Mouse (Mus musculus): ENCODE results near the gene Ripor2. TPM values are rescaled to one million over a fixed set of nuclear protein-coding genes. Genes with fewer than 3 reads are reported as not detected.

Gene Ripor2
- total and polyA plus RNA-seq, 3 experiments, result 8.6 to 10.9 (median 9.3) TPM

DNA sequence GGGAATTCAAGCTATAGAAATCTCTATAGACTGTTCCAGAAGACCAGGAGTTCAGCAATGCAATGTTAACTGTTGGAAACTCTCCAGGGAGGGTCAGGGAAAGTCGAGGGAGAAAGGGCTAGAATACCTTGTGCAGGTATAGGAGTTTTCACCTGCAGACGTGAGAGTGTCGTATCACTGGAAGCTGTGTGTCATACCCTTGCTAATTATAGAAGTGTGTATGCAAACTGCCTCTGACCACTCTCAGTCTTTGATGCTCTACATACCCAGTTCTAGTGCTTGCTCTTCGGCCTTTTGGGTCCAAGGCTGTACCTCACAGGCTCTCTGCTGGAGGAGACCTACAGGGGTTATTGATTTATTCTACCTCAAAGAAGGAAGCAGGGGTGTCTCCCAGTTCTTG, 46.2 kb downstream of the Ripor2 start:
- Histone ChIP-seq H3K4me3 (replicated peaks in 1 of 3; ENCODE audit: low read depth in 2 of 3, low read length in 2 of 3, poor library complexity in 1 of 3) (no peak overlapping the region), H3K27me3 (replicated peaks) (no peaks in the 10 kb centered on the region), H3K27ac (ENCODE audit: insufficient read depth, low read depth) (no peak overlapping the region), H3K4me2 (ENCODE audit: insufficient read depth, low read depth, poor library complexity, severe bottlenecking) (0 out of 2 replicates have a peak overlapping the region, but pooled peaks have one; percentile 14), H3K9me3 (replicated peaks; ENCODE audit: low read length) (no peaks in the 10 kb centered on the region), H3K79me2 (replicated peaks; ENCODE audit: control insufficient read depth, extremely low read depth, insufficient read depth, poor library complexity, severe bottlenecking) (no peaks in the 10 kb centered on the region), H3K36me3 (replicated peaks in 1 of 2; ENCODE audit: control insufficient read depth in 1 of 2, insufficient read depth in 1 of 2, low read length in 1 of 2) (peaks cover 0 to 28% of the 10 kb centered on the region in 2 experiments), H3K4me1 (ENCODE audit: control insufficient read depth in 1 of 2, insufficient read depth in 2 of 2) (peaks cover 19 to 57% of the 10 kb centered on the region in 2 experiments), H3K9ac (ENCODE audit: insufficient read depth, low read depth) (no peak overlapping the region)
- in situ Hi-C loops (cut with MboI; ENCODE audit: low pct_ligation_motif_present, low pct_unique_long_range_greater_than_20kb, low sequenced_read_pairs) (no loop called here), dilution Hi-C loops (cut with MboI; ENCODE audit: extremely low pct_ligation_motif_present, extremely low pct_unique_long_range_greater_than_20kb, low sequenced_read_pairs) (no loop called here)
- TF ChIP-seq IRF4 (IDR thresholded peaks at IDR 0.05; ENCODE audit: low read depth, low read length) (0 out of 2 replicates have a peak, but pooled peaks have one; percentile 10), ETS1 (conservative IDR thresholded peaks at IDR 0.05; ENCODE audit: low read depth, low read length) (peak; percentile 20; the same call in 1 of the 2 replicates), MAFK (IDR thresholded peaks at IDR 0.05; ENCODE audit: insufficient replicate concordance, low read length) (no peak), USF2 (conservative IDR thresholded peaks at IDR 0.05; ENCODE audit: low read depth, low read length) (no peak), ZC3H11A (IDR thresholded peaks at IDR 0.05; ENCODE audit: low read depth, low read length) (no peak), ZMIZ1 (IDR thresholded peaks at IDR 0.05; ENCODE audit: low read depth, low read length) (no peak), ELF1 (IDR thresholded peaks at IDR 0.05; ENCODE audit: low read depth, low read length) (no peak), NELFE (IDR thresholded peaks at IDR 0.05; ENCODE audit: low read depth, low read length) (no peak), JUN (IDR thresholded peaks at IDR 0.05; ENCODE audit: insufficient read depth, low read depth, low read length) (peak; percentile 66; the same call in 1 of the 2 replicates), BHLHE40 (IDR thresholded peaks at IDR 0.05; ENCODE audit: low read depth, low read length) (peak; percentile 69), GABPA (IDR thresholded peaks at IDR 0.05; ENCODE audit: insufficient replicate concordance, low read depth, low read length) (no peak), JUND (conservative IDR thresholded peaks at IDR 0.05; ENCODE audit: low read depth, low read length) (peak; percentile 60), KAT2A (IDR thresholded peaks at IDR 0.05; ENCODE audit: insufficient replicate concordance, low read length) (no peak), TCF12 (IDR thresholded peaks at IDR 0.05; ENCODE audit: low read depth, low read length) (no peak), MEF2A (IDR thresholded peaks at IDR 0.05; ENCODE audit: borderline replicate concordance, low read depth, low read length) (peak; percentile 91), MAX (IDR thresholded peaks at IDR 0.05; ENCODE audit: low read length) (no peak), EP300 (IDR thresholded peaks at IDR 0.05; ENCODE audit: low read length) (peak; percentile 56), CHD1 (IDR thresholded peaks at IDR 0.05; ENCODE audit: low read depth, low read length) (no peak), ZKSCAN1 (IDR thresholded peaks at IDR 0.05; ENCODE audit: borderline replicate concordance, low read depth, low read length) (no peak)
- no peak for DNase-seq (ENCODE audit: extremely low read depth)

DNA sequence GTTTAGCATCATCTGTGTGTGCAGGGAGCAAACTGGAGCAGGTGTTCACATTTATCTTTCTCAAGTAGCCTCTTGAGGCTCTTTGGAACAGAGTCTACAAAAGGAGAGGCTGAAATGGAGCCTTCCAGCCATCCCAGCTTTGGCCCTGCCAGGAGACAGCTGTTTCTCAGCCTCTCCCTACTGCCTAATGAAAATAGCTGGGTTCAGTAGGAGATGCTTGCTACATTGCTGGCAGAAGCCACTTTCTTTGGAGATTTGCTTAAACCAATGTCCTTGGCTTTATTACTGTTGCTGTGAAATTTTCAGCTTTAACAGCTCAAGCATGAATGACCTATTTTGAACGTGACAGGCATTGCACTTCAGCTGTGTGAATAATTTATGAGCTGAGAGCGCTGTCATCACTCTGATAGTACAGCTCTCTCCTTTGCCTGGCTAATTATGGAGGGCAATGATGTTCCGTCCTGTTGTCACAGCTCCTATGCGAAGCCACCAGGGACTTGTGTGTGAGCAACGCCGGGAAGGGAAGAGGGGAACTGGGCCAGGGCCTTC, 47.2 kb downstream of the Ripor2 start:
- in situ Hi-C loops (cut with MboI; ENCODE audit: low pct_ligation_motif_present, low pct_unique_long_range_greater_than_20kb, low sequenced_read_pairs), result no loop called here
- H3K4me2 ChIP-seq (ENCODE audit: insufficient read depth, low read depth, poor library complexity, severe bottlenecking), result no peak overlapping the region
- H3K27ac ChIP-seq (ENCODE audit: insufficient read depth, low read depth), result no peak overlapping the region
- H3K9ac ChIP-seq (ENCODE audit: insufficient read depth, low read depth), result no peak overlapping the region
- peaks cover 27 to 67% of the 10 kb centered on the region in 2 experiments for H3K4me1 ChIP-seq (ENCODE audit: control insufficient read depth in 1 of 2, insufficient read depth in 2 of 2)
- no peak overlapping the region for H3K4me3 ChIP-seq (replicated peaks in 1 of 3; ENCODE audit: low read depth in 2 of 3, low read length in 2 of 3, poor library complexity in 1 of 3)
- no peaks in the 10 kb centered on the region for H3K9me3 ChIP-seq (replicated peaks; ENCODE audit: low read length)
- no peaks in the 10 kb centered on the region for H3K27me3 ChIP-seq (replicated peaks)
- H3K36me3 ChIP-seq (replicated peaks in 1 of 2; ENCODE audit: control insufficient read depth in 1 of 2, insufficient read depth in 1 of 2, low read length in 1 of 2), result peaks cover 0 to 23% of the 10 kb centered on the region in 2 experiments
- H3K79me2 ChIP-seq (replicated peaks; ENCODE audit: control insufficient read depth, extremely low read depth, insufficient read depth, poor library complexity, severe bottlenecking), result no peaks in the 10 kb centered on the region; the same call in 1 of the 2 replicates
- TF ChIP-seq ZMIZ1 (IDR thresholded peaks at IDR 0.05; ENCODE audit: low read depth, low read length) (no peak), USF1 (IDR thresholded peaks at IDR 0.05; ENCODE audit: low read depth, low read length) (no peak), RCOR1 (conservative IDR thresholded peaks at IDR 0.05; ENCODE audit: low read depth, low read length) (no peak), NELFE (IDR thresholded peaks at IDR 0.05; ENCODE audit: low read depth, low read length) (no peak), EP300 (IDR thresholded peaks at IDR 0.05; ENCODE audit: low read length) (no peak)
- no peak for DNase-seq (ENCODE audit: extremely low read depth)
- dilution Hi-C loops (cut with MboI; ENCODE audit: extremely low pct_ligation_motif_present, extremely low pct_unique_long_range_greater_than_20kb, low sequenced_read_pairs), result no loop called here
